Mouse (Mus musculus) neural tube, embryonic 15.5 days (tissue): Measurements from ENCODE around the gene Impad1. TPM values are rescaled to one million over a fixed set of nuclear protein-coding genes. Genes with fewer than 3 reads are reported as not detected.

ENCODE experiments used
- ATAC-seq: fragments of 200-750 bp; cut with Nextera tagmentation; 2 replicates; pipeline ENCODE4 v1.8.0; 2017; ENCODE audit warnings: mild to moderate bottlenecking, moderate TSS enrichment, moderate library complexity; ENCODE audit not compliant: low FRiP score
- H3K27ac ChIP-seq: fragments of 300-500 bp; sonication (generic); replicated peaks from 2 replicates; pipeline ENCODE4 v1.5.1; 2015; ENCODE audit warnings: mild to moderate bottlenecking, inconsistent platforms
- H3K27me3 ChIP-seq: fragments of 300-500 bp; sonication (generic); replicated peaks from 2 replicates; pipeline ENCODE4 v1.6.1; 2015; ENCODE audit warnings: inconsistent platforms
- H3K36me3 ChIP-seq: fragments of 300-500 bp; sonication (generic); 2 replicates; pipeline ENCODE4 v1.6.1; 2015; ENCODE audit warnings: inconsistent platforms
- H3K4me1 ChIP-seq: fragments of 300-500 bp; sonication (generic); 2 replicates; pipeline ENCODE4 v1.6.1; 2015; ENCODE audit warnings: inconsistent platforms
- H3K4me2 ChIP-seq: fragments of 300-500 bp; sonication (generic); 2 replicates; pipeline ENCODE4 v1.6.1; 2015; ENCODE audit warnings: inconsistent platforms, mild to moderate bottlenecking, moderate library complexity
- H3K4me3 ChIP-seq: fragments of 300-500 bp; sonication (generic); replicated peaks from 2 replicates; pipeline ENCODE4 v1.5.1; 2015; ENCODE audit warnings: mild to moderate bottlenecking, inconsistent platforms
- H3K9ac ChIP-seq: fragments of 300-500 bp; sonication (generic); replicated peaks from 2 replicates; pipeline ENCODE4 v1.6.1; 2015; ENCODE audit warnings: mild to moderate bottlenecking, inconsistent platforms
- H3K9me3 ChIP-seq: fragments of 300-500 bp; sonication (generic); replicated peaks from 2 replicates; pipeline ENCODE4 v1.6.1; 2016; ENCODE audit warnings: inconsistent platforms
- WGBS: fragments of 180-500 bp; shearing (Covaris S2); methylation state at CpG from one replicate; pipeline ENCODE4 v1.1.7; 2015; ENCODE audit warnings: mixed read lengths; 5-methylcytosine and 5-hydroxymethylcytosine counted together
- polyA plus RNA-seq: library from polyadenylated mRNA; unstranded; fragments of >200 nt; fragmentation: Nextera tagmentation; extraction: Ambion mirVana; gene quantifications from 2 replicates; pipeline ENCODE4 v1.2.1, GENCODE M21; 2015

Gene Impad1
- 37.8 and 39.5 TPM in 2 replicates for polyA plus RNA-seq

GRCm38 (mm10) chr4:4792992-4793834 is at the start of gene Impad1:
Impad1 (minus strand) TSS chr4:4793355.
- peak within 1 kb of the TSS; percentile 91 for H3K4me3 ChIP-seq
- WGBS: under 1% methylated on average over 47 of the region's 48 CpGs
- peak within 1 kb of the TSS; percentile 84 for H3K27ac ChIP-seq
- H3K36me3 ChIP-seq: no peaks in the 10 kb centered on the region
- H3K27me3 ChIP-seq: no peaks in the 10 kb centered on the region
- peak within 1 kb of the TSS; percentile 91 for H3K9ac ChIP-seq
- no peaks in the 10 kb centered on the region for H3K9me3 ChIP-seq
- peak within 1 kb of the TSS; percentile 71 for H3K4me2 ChIP-seq
- peak; percentile 98 for ATAC-seq
- H3K4me1 ChIP-seq: peaks cover 20% of the 10 kb centered on the region

DNA sequence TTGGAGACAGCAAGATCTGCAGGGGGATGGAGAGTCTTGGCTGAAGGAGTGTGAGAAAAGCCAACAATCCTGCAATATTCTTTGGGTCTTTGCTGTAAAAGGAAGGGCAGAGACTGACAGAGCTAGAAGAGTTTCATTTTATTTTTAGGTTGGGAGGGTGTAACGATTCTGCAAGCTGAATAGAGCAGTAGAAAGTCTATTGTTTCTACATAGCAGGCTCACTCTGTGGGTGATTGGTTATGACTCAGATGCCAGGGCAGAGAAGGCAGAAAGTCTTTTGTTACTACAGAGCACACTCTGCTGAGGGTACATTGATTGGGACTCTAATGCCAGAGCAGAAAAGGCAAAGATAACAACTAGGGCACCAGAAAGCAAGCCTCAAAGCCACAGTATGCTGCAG is 47.0 kb upstream of the Impad1 start:
- H3K4me2 ChIP-seq: no peak overlapping the region
- H3K27ac ChIP-seq: no peak overlapping the region
- no peaks in the 10 kb centered on the region for H3K9me3 ChIP-seq
- no peaks in the 10 kb centered on the region for H3K36me3 ChIP-seq
- ATAC-seq: no peak
- H3K4me1 ChIP-seq: no peaks in the 10 kb centered on the region
- no peak overlapping the region for H3K9ac ChIP-seq
- WGBS: 20% methylated on average over 1 of the region's 1 CpGs
- no peak overlapping the region for H3K4me3 ChIP-seq
- H3K27me3 ChIP-seq: no peaks in the 10 kb centered on the region

- no peaks in the 10 kb centered on the region for H3K36me3 ChIP-seq
- no peak overlapping the region for H3K4me3 ChIP-seq
- WGBS: 78% methylated on average over 5 of the region's 5 CpGs
- H3K27me3 ChIP-seq: no peaks in the 10 kb centered on the region
- no peak overlapping the region for H3K4me2 ChIP-seq
- H3K4me1 ChIP-seq: no peaks in the 10 kb centered on the region
- no peak overlapping the region for H3K27ac ChIP-seq
- no peak overlapping the region for H3K9ac ChIP-seq
- ATAC-seq: no peak
- H3K9me3 ChIP-seq: no peaks in the 10 kb centered on the region
Measured at GRCm38 (mm10) chr4:4833789-4834295, 40.7 kb upstream of the Impad1 start.

DNA sequence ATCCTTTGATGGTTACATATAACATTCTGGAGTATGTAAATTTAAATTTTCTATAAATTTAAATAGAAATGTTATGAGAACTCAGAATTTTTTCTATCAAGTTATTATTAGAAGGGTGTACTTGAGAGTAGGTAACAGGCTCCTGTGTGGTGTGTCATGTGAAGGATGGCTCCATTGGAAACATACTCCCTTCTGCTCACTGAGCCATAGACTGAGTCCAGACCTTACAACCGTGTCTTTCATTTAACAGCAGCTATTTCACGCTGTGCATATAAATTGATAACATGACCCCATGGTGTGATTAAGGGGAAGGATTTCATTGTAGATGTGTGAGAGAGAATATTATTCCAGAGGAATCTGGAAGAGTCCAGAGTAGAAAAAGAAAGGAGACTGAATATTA is 35.0 kb upstream of the Impad1 start:
- peak; percentile 35; the same call in 1 of the 2 replicates for ATAC-seq
- no peak overlapping the region for H3K27ac ChIP-seq
- no peaks in the 10 kb centered on the region for H3K27me3 ChIP-seq
- WGBS: 28% methylated on average over 2 of the region's 2 CpGs
- H3K4me3 ChIP-seq: no peak overlapping the region
- H3K9me3 ChIP-seq: no peaks in the 10 kb centered on the region
- no peaks in the 10 kb centered on the region for H3K36me3 ChIP-seq
- no peaks in the 10 kb centered on the region for H3K4me1 ChIP-seq
- H3K4me2 ChIP-seq: no peak overlapping the region
- H3K9ac ChIP-seq: no peak overlapping the region

GRCm38 (mm10) chr4:4822119-4822518 is 29.0 kb upstream of the Impad1 start:
- no peak for ATAC-seq
- 86% methylated on average over 1 of the region's 1 CpGs for WGBS
- H3K4me2 ChIP-seq: no peak overlapping the region
- H3K4me1 ChIP-seq: no peaks in the 10 kb centered on the region
- no peak overlapping the region for H3K9ac ChIP-seq
- no peak overlapping the region for H3K4me3 ChIP-seq
- H3K36me3 ChIP-seq: no peaks in the 10 kb centered on the region
- no peaks in the 10 kb centered on the region for H3K27me3 ChIP-seq
- no peak overlapping the region for H3K27ac ChIP-seq
- no peaks in the 10 kb centered on the region for H3K9me3 ChIP-seq

GRCm38 (mm10) chr4:4792141-4792991 is 789 bp downstream of the Impad1 start:
- peak; percentile 81 for ATAC-seq
- H3K4me2 ChIP-seq: peak overlapping the region; percentile 71
- 1% methylated on average over 61 of the region's 61 CpGs for WGBS
- peak overlapping the region; percentile 91 for H3K9ac ChIP-seq
- H3K4me3 ChIP-seq: peak overlapping the region; percentile 91
- H3K36me3 ChIP-seq: peaks cover 5% of the 10 kb centered on the region; the same call in 1 of the 2 replicates
- no peaks in the 10 kb centered on the region for H3K27me3 ChIP-seq
- peaks cover 20% of the 10 kb centered on the region for H3K4me1 ChIP-seq
- peak overlapping the region; percentile 84 for H3K27ac ChIP-seq
- no peaks in the 10 kb centered on the region for H3K9me3 ChIP-seq

DNA sequence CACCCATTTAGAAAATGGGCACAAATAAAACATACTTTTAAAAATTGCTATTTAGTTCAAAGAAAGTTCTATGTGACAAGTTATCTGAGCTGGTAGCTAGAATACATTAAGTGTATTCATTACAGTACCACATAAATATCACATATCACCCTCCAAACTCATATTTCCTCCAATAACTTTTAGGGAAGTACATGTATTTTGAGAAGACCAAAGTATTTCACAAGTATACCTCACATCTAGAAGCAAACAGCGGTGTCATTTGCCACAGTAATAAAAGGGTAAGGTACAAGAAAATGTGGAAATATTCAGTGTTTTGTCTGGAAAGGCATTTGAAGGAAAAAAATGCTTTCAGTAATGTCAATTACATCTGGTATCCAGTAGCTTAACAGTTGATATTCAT is 2.0 kb downstream of the Impad1 start:
- H3K36me3 ChIP-seq: peaks cover 8% of the 10 kb centered on the region; the same call in 1 of the 2 replicates
- ATAC-seq: no peak
- peak overlapping the region; percentile 71 for H3K4me2 ChIP-seq
- no peak overlapping the region for H3K27ac ChIP-seq
- 95% methylated on average over 1 of the region's 1 CpGs for WGBS
- H3K27me3 ChIP-seq: no peaks in the 10 kb centered on the region
- no peaks in the 10 kb centered on the region for H3K9me3 ChIP-seq
- H3K4me1 ChIP-seq: peaks cover 20% of the 10 kb centered on the region
- no peak overlapping the region for H3K9ac ChIP-seq
- peak overlapping the region; percentile 91 for H3K4me3 ChIP-seq

DNA sequence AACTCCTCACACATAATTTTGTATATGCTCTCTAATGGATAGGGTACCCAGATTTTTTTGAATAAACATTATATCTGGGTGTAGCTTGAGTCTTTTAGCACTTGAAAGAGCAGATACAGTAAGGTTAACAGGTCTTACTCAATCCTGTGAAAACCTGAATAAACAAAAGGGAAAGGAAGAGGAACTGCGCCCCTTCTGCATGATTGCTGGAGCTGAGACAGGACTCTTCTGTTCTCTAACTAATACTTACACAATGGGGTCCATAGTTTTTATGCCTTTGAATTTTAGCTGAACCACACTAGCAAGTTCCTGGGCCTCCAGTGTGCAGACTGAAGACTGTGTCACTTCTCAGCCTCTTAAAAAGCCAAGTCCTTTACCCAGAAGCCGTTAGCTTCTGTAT is 8.0 kb downstream of the Impad1 start:
- 93% methylated on average over 2 of the region's 2 CpGs for WGBS
- H3K27me3 ChIP-seq: no peaks in the 10 kb centered on the region
- H3K9ac ChIP-seq: no peak overlapping the region
- no peak overlapping the region for H3K27ac ChIP-seq
- no peak for ATAC-seq
- H3K4me3 ChIP-seq: no peak overlapping the region
- peaks cover 17% of the 10 kb centered on the region; the same call in 1 of the 2 replicates for H3K36me3 ChIP-seq
- H3K4me2 ChIP-seq: no peak overlapping the region
- peaks cover 4% of the 10 kb centered on the region; the same call in 1 of the 2 replicates for H3K4me1 ChIP-seq
- no peaks in the 10 kb centered on the region for H3K9me3 ChIP-seq

DNA sequence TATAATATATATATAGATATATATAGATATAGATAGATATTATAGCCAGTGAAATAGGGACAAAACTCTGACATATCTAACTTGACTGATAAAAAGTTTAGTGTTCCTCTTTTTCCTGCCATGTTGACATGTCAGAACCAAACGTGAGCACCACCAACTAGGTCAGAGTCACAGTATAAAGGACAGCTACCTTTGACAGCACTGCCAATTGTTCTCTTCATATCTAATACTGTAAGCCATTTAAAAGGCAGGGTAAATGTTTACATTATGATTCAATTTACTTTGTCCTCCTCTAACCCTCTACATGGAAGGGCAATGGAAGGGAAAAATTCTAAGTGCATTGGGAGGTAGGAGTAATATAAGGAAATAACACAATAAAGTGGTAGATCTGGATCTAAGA is 8.8 kb downstream of the Impad1 start:
- no peak overlapping the region for H3K27ac ChIP-seq
- no peak overlapping the region for H3K9ac ChIP-seq
- no peaks in the 10 kb centered on the region for H3K9me3 ChIP-seq
- peaks cover 17% of the 10 kb centered on the region; the same call in 1 of the 2 replicates for H3K36me3 ChIP-seq
- no peak for ATAC-seq
- WGBS: 92% methylated on average over 1 of the region's 1 CpGs
- no peaks in the 10 kb centered on the region for H3K4me1 ChIP-seq
- H3K4me3 ChIP-seq: no peak overlapping the region
- H3K4me2 ChIP-seq: no peak overlapping the region
- no peaks in the 10 kb centered on the region for H3K27me3 ChIP-seq

DNA sequence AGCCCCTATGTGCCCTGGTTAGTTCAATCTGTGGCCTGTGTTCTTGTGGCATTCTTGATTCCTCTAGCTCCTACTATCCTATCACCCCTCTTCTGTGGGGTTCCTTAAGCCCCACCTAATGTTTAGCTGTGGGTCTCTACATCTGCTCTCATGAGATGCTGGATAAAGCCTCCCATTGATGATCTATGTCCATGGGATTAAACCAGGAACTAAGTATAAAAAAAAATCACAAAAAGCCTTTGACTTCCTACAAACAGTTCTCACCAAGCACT is 9.5 kb downstream of the Impad1 start:
- Histone ChIP-seq H3K4me3 (no peak overlapping the region), H3K4me1 (no peaks in the 10 kb centered on the region), H3K27me3 (no peaks in the 10 kb centered on the region), H3K27ac (no peak overlapping the region), H3K9me3 (no peaks in the 10 kb centered on the region), H3K36me3 (peaks cover 17% of the 10 kb centered on the region; the same call in 1 of the 2 replicates), H3K4me2 (no peak overlapping the region), H3K9ac (no peak overlapping the region)
- no peak for ATAC-seq

- no peak overlapping the region for H3K27ac ChIP-seq
- H3K9ac ChIP-seq: no peak overlapping the region
- H3K36me3 ChIP-seq: peaks cover 17% of the 10 kb centered on the region; the same call in 1 of the 2 replicates
- WGBS: 98% methylated on average over 4 of the region's 4 CpGs
- H3K4me3 ChIP-seq: no peak overlapping the region
- H3K27me3 ChIP-seq: no peaks in the 10 kb centered on the region
- H3K4me2 ChIP-seq: no peak overlapping the region
- ATAC-seq: no peak
- H3K4me1 ChIP-seq: no peaks in the 10 kb centered on the region
- H3K9me3 ChIP-seq: no peaks in the 10 kb centered on the region
Measured at GRCm38 (mm10) chr4:4782882-4783685, 10.1 kb downstream of the Impad1 start.
